Mouse (Mus musculus): Measurements from ENCODE around the gene Brsk1. TPM values are rescaled to one million over a fixed set of nuclear protein-coding genes. Genes with fewer than 3 reads are reported as not detected.

The Brsk1 gene
- polyA plus RNA-seq, 1 experiment from 2014 or later = 2.1 TPM

GRCm38 (mm10) chr7:4652726-4653125, 37.7 kb upstream of the Brsk1 start:
- DNase-seq (ENCODE audit: low spot score) (no peak), ATAC-seq (replicated peaks; ENCODE audit: insufficient number of reproducible peaks, low FRiP score, low TSS enrichment, low read depth) (no peak)
- WGBS = 87% methylated on average over 5 of the region's 5 CpGs
- peaks cover 6% of the 10 kb centered on the region for H3K4me1 ChIP-seq (ENCODE audit: control insufficient read depth, insufficient read depth, low read length)
- no peak overlapping the region for H3K4me3 ChIP-seq (ENCODE audit: low read depth, low read length)
- H3K36me3 ChIP-seq (replicated peaks; ENCODE audit: control insufficient read depth, insufficient read depth, low read depth, low read length) = no peaks in the 10 kb centered on the region
- H3K4me2 ChIP-seq (ENCODE audit: low read depth, low read length) = no peak overlapping the region
- no peaks in the 10 kb centered on the region for H3K27me3 ChIP-seq (ENCODE audit: control insufficient read depth, insufficient read depth, low read length)
- H3K27ac ChIP-seq (replicated peaks; ENCODE audit: low read depth, low read length) = no peak overlapping the region
- H3K9me3 ChIP-seq (replicated peaks; ENCODE audit: control insufficient read depth, low read length) = no peaks in the 10 kb centered on the region
- H3K9ac ChIP-seq (replicated peaks; ENCODE audit: low read length) = no peak overlapping the region

DNA sequence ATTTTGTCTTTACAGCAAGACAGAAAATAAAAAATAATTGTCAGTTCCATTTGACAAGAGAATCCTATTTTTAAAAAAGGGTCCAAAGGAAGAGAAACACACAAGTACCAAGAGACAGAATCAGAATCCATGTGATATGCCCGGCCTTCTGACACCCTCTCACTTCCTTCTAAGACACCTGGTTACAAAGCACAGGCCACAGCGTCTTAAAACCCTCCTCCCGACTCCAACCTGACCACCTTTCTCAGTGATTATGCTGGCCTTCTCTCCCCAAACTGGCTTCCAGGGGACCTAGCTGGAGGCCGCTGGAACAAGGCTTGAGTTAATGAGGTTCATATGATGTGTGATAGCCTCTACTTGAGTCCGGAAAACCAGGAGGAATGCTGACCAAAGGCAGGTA, 37.1 kb upstream of the Brsk1 start:
- Histone ChIP-seq H3K4me2 (ENCODE audit: low read depth, low read length) (no peak overlapping the region), H3K36me3 (replicated peaks; ENCODE audit: control insufficient read depth, insufficient read depth, low read depth, low read length) (no peaks in the 10 kb centered on the region), H3K4me3 (ENCODE audit: low read depth, low read length) (no peak overlapping the region), H3K27ac (replicated peaks; ENCODE audit: low read depth, low read length) (no peak overlapping the region), H3K9me3 (replicated peaks; ENCODE audit: control insufficient read depth, low read length) (no peaks in the 10 kb centered on the region), H3K27me3 (ENCODE audit: control insufficient read depth, insufficient read depth, low read length) (no peaks in the 10 kb centered on the region), H3K4me1 (ENCODE audit: control insufficient read depth, insufficient read depth, low read length) (peaks cover 7% of the 10 kb centered on the region), H3K9ac (replicated peaks; ENCODE audit: low read length) (no peak overlapping the region)
- no peak for DNase-seq (ENCODE audit: low spot score)
- WGBS = 74% methylated on average over 5 of the region's 5 CpGs
- no peak for ATAC-seq (replicated peaks; ENCODE audit: insufficient number of reproducible peaks, low FRiP score, low TSS enrichment, low read depth)

DNA sequence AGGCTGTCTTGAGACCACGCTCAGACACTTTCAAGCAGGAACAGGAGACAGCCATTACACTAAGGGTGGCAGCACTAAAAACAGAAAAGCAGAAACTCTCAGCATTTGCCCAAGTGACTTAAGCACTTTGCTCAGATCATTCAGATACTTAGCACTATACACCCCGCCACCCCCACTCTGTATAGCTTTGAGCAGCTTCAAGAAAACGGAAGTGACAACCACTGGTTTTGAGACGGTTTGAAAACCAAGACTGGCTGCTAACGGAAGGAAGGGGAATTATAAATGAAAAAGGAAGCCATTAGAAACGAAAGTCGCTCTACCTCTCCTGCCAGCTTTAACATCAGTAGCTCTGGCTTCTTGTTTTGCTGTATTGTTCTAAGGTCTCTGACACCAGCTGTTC, 36.6 kb upstream of the Brsk1 start:
- Histone ChIP-seq H3K9me3 (replicated peaks; ENCODE audit: control insufficient read depth, low read length) (no peaks in the 10 kb centered on the region), H3K9ac (replicated peaks; ENCODE audit: low read length) (no peak overlapping the region), H3K36me3 (replicated peaks; ENCODE audit: control insufficient read depth, insufficient read depth, low read depth, low read length) (no peaks in the 10 kb centered on the region), H3K4me2 (ENCODE audit: low read depth, low read length) (no peak overlapping the region), H3K27ac (replicated peaks; ENCODE audit: low read depth, low read length) (no peak overlapping the region), H3K4me3 (ENCODE audit: low read depth, low read length) (no peak overlapping the region), H3K4me1 (ENCODE audit: control insufficient read depth, insufficient read depth, low read length) (peaks cover 7% of the 10 kb centered on the region), H3K27me3 (ENCODE audit: control insufficient read depth, insufficient read depth, low read length) (no peaks in the 10 kb centered on the region)
- 81% methylated on average over 7 of the region's 7 CpGs for WGBS
- no peak for ATAC-seq (replicated peaks; ENCODE audit: insufficient number of reproducible peaks, low FRiP score, low TSS enrichment, low read depth)
- DNase-seq (ENCODE audit: low spot score) = no peak

DNA sequence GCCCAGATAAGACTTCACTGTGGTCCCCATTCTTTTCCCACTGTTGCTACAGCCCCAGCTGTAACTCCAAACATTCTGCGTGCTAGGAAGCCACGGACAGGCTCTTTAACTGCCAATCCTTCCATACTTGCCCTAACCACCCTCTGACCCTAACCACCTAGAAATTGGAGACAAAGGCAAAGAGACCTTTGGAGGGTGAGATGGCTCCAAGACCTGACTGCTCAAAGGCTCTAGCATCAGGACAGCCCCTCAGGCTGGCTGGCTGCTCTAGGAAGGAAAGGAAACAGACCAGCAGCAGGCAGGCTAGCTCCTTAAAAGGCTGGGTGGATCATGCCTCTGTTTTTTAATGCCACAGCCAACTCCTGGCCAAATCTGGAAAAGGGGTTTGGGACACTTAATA, 36.2 kb upstream of the Brsk1 start:
- 81% methylated on average over 2 of the region's 2 CpGs for WGBS
- Histone ChIP-seq H3K36me3 (replicated peaks; ENCODE audit: control insufficient read depth, insufficient read depth, low read depth, low read length) (no peaks in the 10 kb centered on the region), H3K27me3 (ENCODE audit: control insufficient read depth, insufficient read depth, low read length) (no peaks in the 10 kb centered on the region), H3K4me2 (ENCODE audit: low read depth, low read length) (no peak overlapping the region), H3K4me1 (ENCODE audit: control insufficient read depth, insufficient read depth, low read length) (peaks cover 7% of the 10 kb centered on the region), H3K4me3 (ENCODE audit: low read depth, low read length) (no peak overlapping the region), H3K9ac (replicated peaks; ENCODE audit: low read length) (0 out of 2 replicates have a peak overlapping the region, but pooled peaks have one; percentile 25), H3K9me3 (replicated peaks; ENCODE audit: control insufficient read depth, low read length) (no peaks in the 10 kb centered on the region), H3K27ac (replicated peaks; ENCODE audit: low read depth, low read length) (no peak overlapping the region)
- no peak for DNase-seq (ENCODE audit: low spot score)
- ATAC-seq (replicated peaks; ENCODE audit: insufficient number of reproducible peaks, low FRiP score, low TSS enrichment, low read depth) = no peak

DNA sequence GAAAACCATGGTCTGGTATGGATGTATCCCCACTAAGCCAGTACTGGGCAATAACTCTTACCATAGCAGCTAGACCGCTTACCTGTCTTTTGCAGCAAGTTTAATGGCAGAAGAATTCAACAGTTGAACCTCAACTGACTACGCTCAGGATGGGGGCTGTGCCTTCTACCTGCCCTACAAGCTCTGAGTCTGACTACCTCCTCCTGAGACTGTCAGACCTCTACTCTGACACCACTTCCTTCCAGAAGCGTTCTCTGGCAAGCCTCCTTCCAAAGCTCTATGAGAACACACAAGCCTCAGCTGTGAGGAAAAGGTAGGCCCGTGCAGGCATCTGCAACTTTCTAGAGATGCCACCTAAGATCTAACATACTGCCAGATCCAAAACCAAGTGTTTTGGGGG, 35.0 kb upstream of the Brsk1 start:
- ATAC-seq (replicated peaks; ENCODE audit: insufficient number of reproducible peaks, low FRiP score, low TSS enrichment, low read depth) = no peak
- Histone ChIP-seq H3K9ac (replicated peaks; ENCODE audit: low read length) (no peak overlapping the region), H3K4me2 (ENCODE audit: low read depth, low read length) (no peak overlapping the region), H3K36me3 (replicated peaks; ENCODE audit: control insufficient read depth, insufficient read depth, low read depth, low read length) (no peaks in the 10 kb centered on the region), H3K4me1 (ENCODE audit: control insufficient read depth, insufficient read depth, low read length) (peaks cover 7% of the 10 kb centered on the region), H3K4me3 (ENCODE audit: low read depth, low read length) (no peak overlapping the region), H3K27me3 (ENCODE audit: control insufficient read depth, insufficient read depth, low read length) (no peaks in the 10 kb centered on the region), H3K9me3 (replicated peaks; ENCODE audit: control insufficient read depth, low read length) (no peaks in the 10 kb centered on the region), H3K27ac (replicated peaks; ENCODE audit: low read depth, low read length) (no peak overlapping the region)
- no peak for DNase-seq (ENCODE audit: low spot score)
- WGBS = 92% methylated on average over 4 of the region's 4 CpGs

DNA sequence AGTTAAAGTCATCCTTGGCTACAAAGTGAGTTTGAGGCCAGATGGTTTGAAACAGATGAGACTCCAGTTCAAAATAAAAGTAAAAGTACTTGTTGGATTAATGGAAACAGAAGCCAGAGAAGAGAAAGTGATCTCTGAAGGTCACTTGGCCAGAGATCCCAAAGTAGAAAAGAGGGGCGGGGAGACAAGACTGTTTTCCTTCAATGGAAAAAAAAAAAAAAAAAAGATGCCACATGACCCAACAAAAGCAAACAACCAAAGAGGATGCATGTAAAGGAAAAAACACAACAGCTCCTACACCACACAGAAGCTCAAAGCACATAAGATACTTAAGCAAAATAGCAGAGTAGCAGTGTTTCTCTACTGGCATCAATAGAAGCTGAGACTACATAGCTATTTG, 34.5 kb upstream of the Brsk1 start:
- Histone ChIP-seq H3K36me3 (replicated peaks; ENCODE audit: control insufficient read depth, insufficient read depth, low read depth, low read length) (no peaks in the 10 kb centered on the region), H3K27me3 (ENCODE audit: control insufficient read depth, insufficient read depth, low read length) (no peaks in the 10 kb centered on the region), H3K4me3 (ENCODE audit: low read depth, low read length) (no peak overlapping the region), H3K9ac (replicated peaks; ENCODE audit: low read length) (no peak overlapping the region), H3K27ac (replicated peaks; ENCODE audit: low read depth, low read length) (no peak overlapping the region), H3K9me3 (replicated peaks; ENCODE audit: control insufficient read depth, low read length) (no peaks in the 10 kb centered on the region), H3K4me2 (ENCODE audit: low read depth, low read length) (no peak overlapping the region), H3K4me1 (ENCODE audit: control insufficient read depth, insufficient read depth, low read length) (peaks cover 7% of the 10 kb centered on the region)
- no peak for DNase-seq (ENCODE audit: low spot score)
- no peak for ATAC-seq (replicated peaks; ENCODE audit: insufficient number of reproducible peaks, low FRiP score, low TSS enrichment, low read depth)
- WGBS = 100% methylated on average over 1 of the region's 1 CpGs

- Histone ChIP-seq H3K27ac (replicated peaks; ENCODE audit: low read depth, low read length) (no peak overlapping the region), H3K4me2 (ENCODE audit: low read depth, low read length) (no peak overlapping the region), H3K4me1 (ENCODE audit: control insufficient read depth, insufficient read depth, low read length) (peaks cover 7% of the 10 kb centered on the region), H3K9me3 (replicated peaks; ENCODE audit: control insufficient read depth, low read length) (no peaks in the 10 kb centered on the region), H3K27me3 (ENCODE audit: control insufficient read depth, insufficient read depth, low read length) (no peaks in the 10 kb centered on the region), H3K9ac (replicated peaks; ENCODE audit: low read length) (no peak overlapping the region), H3K4me3 (ENCODE audit: low read depth, low read length) (no peak overlapping the region), H3K36me3 (replicated peaks; ENCODE audit: control insufficient read depth, insufficient read depth, low read depth, low read length) (no peaks in the 10 kb centered on the region)
- DNase-seq (ENCODE audit: low spot score) (no peak), ATAC-seq (replicated peaks; ENCODE audit: insufficient number of reproducible peaks, low FRiP score, low TSS enrichment, low read depth) (no peak)
- 66% methylated on average over 1 of the region's 1 CpGs for WGBS
Measured at GRCm38 (mm10) chr7:4656818-4657217, 33.6 kb upstream of the Brsk1 start.

DNA sequence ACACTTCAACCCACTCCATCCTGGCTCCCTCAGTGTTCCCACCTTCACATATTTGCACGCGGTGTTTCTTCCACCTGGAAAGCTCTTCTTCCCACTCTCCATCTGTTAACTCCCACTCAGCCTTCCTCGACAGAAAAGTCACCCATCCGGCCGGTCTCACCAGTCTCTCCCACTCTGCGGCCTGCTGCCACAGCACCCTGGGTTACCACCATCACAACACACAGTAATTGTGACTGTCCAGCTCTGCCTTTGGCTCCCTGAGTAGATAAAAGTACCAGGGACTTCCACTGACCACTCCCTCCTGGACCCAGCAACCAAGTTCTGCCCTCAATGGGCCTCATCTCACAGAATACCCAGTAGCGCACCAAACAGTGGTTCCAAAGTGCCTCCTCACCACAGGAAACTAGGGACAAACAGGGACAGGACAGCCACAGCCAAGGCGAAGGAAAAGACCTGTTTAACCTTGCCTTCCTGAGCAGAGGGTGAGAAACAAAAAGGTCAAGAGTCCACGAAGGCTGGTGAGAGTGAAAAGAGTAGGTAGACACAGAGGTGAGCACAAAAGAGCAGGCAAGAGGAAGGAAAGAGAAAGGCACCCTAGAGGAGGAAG, 32.8 kb upstream of the Brsk1 start:
- 59% methylated on average over 9 of the region's 9 CpGs for WGBS
- H3K9me3 ChIP-seq (replicated peaks; ENCODE audit: control insufficient read depth, low read length) = no peaks in the 10 kb centered on the region
- H3K4me3 ChIP-seq (ENCODE audit: low read depth, low read length) = peak overlapping the region; percentile 92
- no peak for ATAC-seq (replicated peaks; ENCODE audit: insufficient number of reproducible peaks, low FRiP score, low TSS enrichment, low read depth)
- H3K4me2 ChIP-seq (ENCODE audit: low read depth, low read length) = peak overlapping the region; percentile 92
- no peak for DNase-seq (ENCODE audit: low spot score)
- no peaks in the 10 kb centered on the region for H3K27me3 ChIP-seq (ENCODE audit: control insufficient read depth, insufficient read depth, low read length)
- no peak overlapping the region for H3K27ac ChIP-seq (replicated peaks; ENCODE audit: low read depth, low read length)
- H3K36me3 ChIP-seq (replicated peaks; ENCODE audit: control insufficient read depth, insufficient read depth, low read depth, low read length) = no peaks in the 10 kb centered on the region
- H3K9ac ChIP-seq (replicated peaks; ENCODE audit: low read length) = peak overlapping the region; percentile 92
- H3K4me1 ChIP-seq (ENCODE audit: control insufficient read depth, insufficient read depth, low read length) = peaks cover 7% of the 10 kb centered on the region
